Mouse (Mus musculus): ENCODE measurements around the gene Ispd. TPM values are rescaled to one million over a fixed set of nuclear protein-coding genes. Genes with fewer than 3 reads are reported as not detected.

The Ispd gene
- polyA plus RNA-seq, 1 experiment: 1.4 TPM

GRCm38 (mm10) chr12:36523515-36523914 is 142.3 kb downstream of the Ispd start:
- Histone ChIP-seq H3ac (ENCODE audit: control insufficient read depth, insufficient read length, low read depth) (no peak overlapping the region), H3K79me3 (ENCODE audit: low read depth) (no peaks in the 10 kb centered on the region), H3K36me3 (ENCODE audit: control insufficient read depth, insufficient read depth) (no peaks in the 10 kb centered on the region), H3K27me3 (ENCODE audit: control insufficient read depth, insufficient read depth, insufficient read length) (no peaks in the 10 kb centered on the region), H3K4me3 (ENCODE audit: insufficient read depth, poor library complexity, severe bottlenecking) (no peak overlapping the region), H3K79me2 (ENCODE audit: control insufficient read depth, insufficient read depth) (no peaks in the 10 kb centered on the region)
- TF ChIP-seq CTCF (IDR thresholded peaks at IDR 0.05; ENCODE audit: control insufficient read depth, insufficient read depth, insufficient read length) (no peak), MAX (IDR thresholded peaks at IDR 0.05) (no peak), MYOD1 (IDR thresholded peaks at IDR 0.05; ENCODE audit: control insufficient read depth, insufficient read length, low read depth) (no peak), MYOG (IDR thresholded peaks at IDR 0.05; ENCODE audit: control insufficient read depth, extremely low read depth, insufficient read length) (no peak), CEBPB (IDR thresholded peaks at IDR 0.05; ENCODE audit: low read depth) (no peak)

- TF ChIP-seq CEBPB (IDR thresholded peaks at IDR 0.05; ENCODE audit: low read depth): no peak
- no peak for TF ChIP-seq MYOG (IDR thresholded peaks at IDR 0.05; ENCODE audit: control insufficient read depth, extremely low read depth, insufficient read length)
- TF ChIP-seq MYOD1 (IDR thresholded peaks at IDR 0.05; ENCODE audit: control insufficient read depth, insufficient read length, low read depth): no peak
- no peak for TF ChIP-seq USF1 (IDR thresholded peaks at IDR 0.05; ENCODE audit: low read depth)
- no peak for TF ChIP-seq MAX (IDR thresholded peaks at IDR 0.05)
- TF ChIP-seq CTCF (IDR thresholded peaks at IDR 0.05; ENCODE audit: control insufficient read depth, insufficient read depth, insufficient read length): no peak
- no peak for TF ChIP-seq FOSL1 (IDR thresholded peaks at IDR 0.05; ENCODE audit: insufficient read depth, low read length, poor library complexity, severe bottlenecking)
- H3ac ChIP-seq (ENCODE audit: control insufficient read depth, insufficient read length, low read depth): no peak overlapping the region
- no peaks in the 10 kb centered on the region for H3K79me2 ChIP-seq (ENCODE audit: control insufficient read depth, insufficient read depth)
- H3K4me3 ChIP-seq (ENCODE audit: insufficient read depth, poor library complexity, severe bottlenecking): no peak overlapping the region
- H3K27me3 ChIP-seq (ENCODE audit: control insufficient read depth, insufficient read depth, insufficient read length): no peaks in the 10 kb centered on the region
- no peaks in the 10 kb centered on the region for H3K36me3 ChIP-seq (ENCODE audit: control insufficient read depth, insufficient read depth)
- no peaks in the 10 kb centered on the region for H3K79me3 ChIP-seq (ENCODE audit: low read depth)
Observed at GRCm38 (mm10) chr12:36530920-36531319, 149.7 kb downstream of the Ispd start.

GRCm38 (mm10) chr12:36531421-36532072 is 150.3 kb downstream of the Ispd start:
- Histone ChIP-seq H3K79me2 (ENCODE audit: control insufficient read depth, insufficient read depth) (no peaks in the 10 kb centered on the region), H3K27me3 (ENCODE audit: control insufficient read depth, insufficient read depth, insufficient read length) (no peaks in the 10 kb centered on the region), H3K79me3 (ENCODE audit: low read depth) (no peaks in the 10 kb centered on the region), H3K4me3 (ENCODE audit: insufficient read depth, poor library complexity, severe bottlenecking) (no peak overlapping the region), H3K36me3 (ENCODE audit: control insufficient read depth, insufficient read depth) (no peaks in the 10 kb centered on the region), H3ac (ENCODE audit: control insufficient read depth, insufficient read length, low read depth) (no peak overlapping the region)
- TF ChIP-seq CTCF (IDR thresholded peaks at IDR 0.05; ENCODE audit: control insufficient read depth, insufficient read depth, insufficient read length) (no peak), MYOG (IDR thresholded peaks at IDR 0.05; ENCODE audit: control insufficient read depth, extremely low read depth, insufficient read length) (no peak), FOSL1 (IDR thresholded peaks at IDR 0.05; ENCODE audit: insufficient read depth, low read length, poor library complexity, severe bottlenecking) (no peak), MAX (IDR thresholded peaks at IDR 0.05) (no peak), CEBPB (IDR thresholded peaks at IDR 0.05; ENCODE audit: low read depth) (no peak), MYOD1 (IDR thresholded peaks at IDR 0.05; ENCODE audit: control insufficient read depth, insufficient read length, low read depth) (no peak), USF1 (IDR thresholded peaks at IDR 0.05; ENCODE audit: low read depth) (no peak)

- Histone ChIP-seq H3K79me2 (ENCODE audit: control insufficient read depth, insufficient read depth) (no peaks in the 10 kb centered on the region), H3K36me3 (ENCODE audit: control insufficient read depth, insufficient read depth) (no peaks in the 10 kb centered on the region), H3K79me3 (ENCODE audit: low read depth) (no peaks in the 10 kb centered on the region), H3K4me3 (ENCODE audit: insufficient read depth, poor library complexity, severe bottlenecking) (no peak overlapping the region), H3ac (ENCODE audit: control insufficient read depth, insufficient read length, low read depth) (no peak overlapping the region), H3K27me3 (ENCODE audit: control insufficient read depth, insufficient read depth, insufficient read length) (no peaks in the 10 kb centered on the region)
- TF ChIP-seq CTCF (IDR thresholded peaks at IDR 0.05; ENCODE audit: control insufficient read depth, insufficient read depth, insufficient read length) (no peak), CEBPB (IDR thresholded peaks at IDR 0.05; ENCODE audit: low read depth) (no peak), USF1 (IDR thresholded peaks at IDR 0.05; ENCODE audit: low read depth) (no peak), FOSL1 (IDR thresholded peaks at IDR 0.05; ENCODE audit: insufficient read depth, low read length, poor library complexity, severe bottlenecking) (no peak), MYOG (IDR thresholded peaks at IDR 0.05; ENCODE audit: control insufficient read depth, extremely low read depth, insufficient read length) (no peak), MAX (IDR thresholded peaks at IDR 0.05) (no peak), MYOD1 (IDR thresholded peaks at IDR 0.05; ENCODE audit: control insufficient read depth, insufficient read length, low read depth) (no peak)
Observed at GRCm38 (mm10) chr12:36532525-36532924, 151.3 kb downstream of the Ispd start.

GRCm38 (mm10) chr12:36533160-36533900 is 152.1 kb downstream of the Ispd start:
- TF ChIP-seq CTCF (IDR thresholded peaks at IDR 0.05; ENCODE audit: control insufficient read depth, insufficient read depth, insufficient read length) (no peak), MAX (IDR thresholded peaks at IDR 0.05) (no peak), MYOD1 (IDR thresholded peaks at IDR 0.05; ENCODE audit: control insufficient read depth, insufficient read length, low read depth) (no peak), CEBPB (IDR thresholded peaks at IDR 0.05; ENCODE audit: low read depth) (no peak), MYOG (IDR thresholded peaks at IDR 0.05; ENCODE audit: control insufficient read depth, extremely low read depth, insufficient read length) (no peak), FOSL1 (IDR thresholded peaks at IDR 0.05; ENCODE audit: insufficient read depth, low read length, poor library complexity, severe bottlenecking) (no peak), USF1 (IDR thresholded peaks at IDR 0.05; ENCODE audit: low read depth) (no peak)
- H3ac ChIP-seq (ENCODE audit: control insufficient read depth, insufficient read length, low read depth): no peak overlapping the region
- no peaks in the 10 kb centered on the region for H3K79me2 ChIP-seq (ENCODE audit: control insufficient read depth, insufficient read depth)
- H3K36me3 ChIP-seq (ENCODE audit: control insufficient read depth, insufficient read depth): no peaks in the 10 kb centered on the region
- no peak overlapping the region for H3K4me3 ChIP-seq (ENCODE audit: insufficient read depth, poor library complexity, severe bottlenecking)
- H3K27me3 ChIP-seq (ENCODE audit: control insufficient read depth, insufficient read depth, insufficient read length): no peaks in the 10 kb centered on the region
- H3K79me3 ChIP-seq (ENCODE audit: low read depth): no peaks in the 10 kb centered on the region
